Mouse (Mus musculus) cerebral cortex, adult 2 months (tissue): ENCODE measurements around the gene Evi2.

Source experiments
- WGBS: fragments of 180-500 bp; shearing (Covaris S2); methylation state at CpG from one replicate; pipeline ENCODE4 v1.1.7; 2018; 5-methylcytosine and 5-hydroxymethylcytosine counted together

Gene Evi2

DNA sequence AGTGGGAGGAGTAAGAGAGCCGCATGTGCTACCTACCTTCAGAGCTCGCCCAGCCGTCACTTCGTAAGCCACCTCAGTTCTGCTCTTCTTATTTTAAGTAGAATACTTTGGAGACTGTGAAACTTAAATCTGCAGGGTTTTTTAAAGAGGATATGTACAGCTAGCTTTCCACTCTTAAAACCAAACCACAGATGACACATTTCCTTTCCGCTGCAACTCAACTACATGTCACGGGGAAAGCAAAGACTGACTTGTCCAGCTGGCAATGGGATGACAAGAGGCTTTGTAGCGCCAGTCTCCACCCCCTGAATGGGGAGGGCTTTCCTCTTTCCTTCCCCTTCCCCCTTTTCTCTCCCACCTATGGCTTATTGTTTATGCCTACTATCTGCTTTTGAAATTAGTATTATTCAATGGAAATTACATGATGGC, at the start of gene Evi2, which contains the start of gene Evi2a:
Gene Evi2, minus strand, starts transcription at position 257 of the 429 bp plus-strand sequence.
Gene Evi2a, minus strand, starts transcription at position 277 of the 429 bp plus-strand sequence.
- WGBS = 39% methylated on average over 7 of the region's 7 CpGs

DNA sequence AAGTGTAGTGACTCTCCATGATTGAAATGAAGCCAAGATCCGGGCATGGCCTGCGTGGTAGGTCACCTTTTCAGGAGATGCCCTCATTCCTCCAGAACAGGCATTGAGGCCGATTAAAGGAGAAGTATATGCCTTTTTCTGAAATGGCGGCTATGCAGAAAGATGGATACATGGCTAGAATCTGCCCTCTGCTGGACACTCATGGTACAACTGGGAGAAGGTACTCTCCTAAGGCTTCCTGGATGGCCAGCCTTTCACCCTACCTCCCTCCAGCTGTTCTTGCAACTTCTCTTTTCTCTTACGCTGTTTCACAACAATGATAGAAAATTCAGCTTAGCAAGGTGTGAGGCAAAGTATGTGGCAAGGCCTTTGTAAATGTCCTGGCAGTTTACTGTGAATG, 47.4 kb upstream of the Evi2 start:
- 32% methylated on average over 5 of the region's 5 CpGs for WGBS

DNA sequence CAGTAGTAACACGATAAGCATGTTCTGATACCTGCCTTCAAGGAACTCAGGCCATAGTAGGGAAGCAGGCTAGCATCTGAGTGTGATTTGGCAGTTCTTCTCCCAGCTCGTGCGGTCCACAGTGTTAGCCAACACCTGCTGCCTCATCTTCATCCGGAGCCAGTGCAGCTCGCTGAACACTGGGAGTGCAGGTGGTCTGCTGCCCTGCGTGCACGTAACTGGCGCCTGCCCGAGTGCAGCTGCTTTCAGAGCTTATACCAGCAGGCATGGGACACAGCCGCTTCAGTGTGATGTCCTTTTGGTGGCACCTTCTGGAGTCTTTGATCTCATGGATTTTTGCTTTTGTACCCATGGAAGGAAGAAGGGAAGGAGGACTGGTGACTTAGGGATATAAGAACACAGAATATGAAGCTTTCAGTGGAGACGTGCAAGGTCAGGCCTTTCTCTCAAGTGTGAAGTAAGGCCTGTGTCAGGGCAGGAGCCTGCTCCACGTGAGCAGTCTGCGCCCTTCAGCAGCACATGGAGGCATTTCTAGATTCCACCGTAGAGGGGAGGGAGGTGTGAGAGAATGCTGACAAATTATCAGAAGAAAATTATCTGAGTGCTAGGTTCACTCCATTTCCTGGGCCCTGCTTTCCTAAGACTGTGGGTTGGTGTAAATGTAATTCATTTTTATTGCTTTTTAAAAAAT, 45.1 kb upstream of the Evi2 start:
- WGBS = 73% methylated on average over 14 of the region's 14 CpGs

DNA sequence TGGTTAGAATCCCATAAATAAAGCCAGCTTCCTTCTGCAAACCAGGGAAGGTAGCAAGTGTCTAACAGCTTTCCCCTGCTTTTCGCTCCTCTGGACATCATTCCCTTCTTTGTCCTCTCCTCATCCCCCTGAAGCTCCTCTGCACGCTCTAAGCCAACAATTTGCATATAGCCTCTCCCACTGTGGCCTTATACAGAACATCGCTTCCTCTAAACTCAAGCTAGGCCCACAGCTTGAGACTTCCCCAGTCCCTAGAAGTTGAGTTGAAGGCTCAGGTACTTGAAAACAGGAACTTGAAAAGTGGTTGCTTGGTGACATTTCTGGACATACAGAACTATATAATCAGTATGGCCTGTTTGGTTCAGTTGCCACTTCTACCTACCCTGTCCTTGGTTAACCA, 43.4 kb upstream of the Evi2 start:
- WGBS = 74% methylated on average over 3 of the region's 3 CpGs

DNA sequence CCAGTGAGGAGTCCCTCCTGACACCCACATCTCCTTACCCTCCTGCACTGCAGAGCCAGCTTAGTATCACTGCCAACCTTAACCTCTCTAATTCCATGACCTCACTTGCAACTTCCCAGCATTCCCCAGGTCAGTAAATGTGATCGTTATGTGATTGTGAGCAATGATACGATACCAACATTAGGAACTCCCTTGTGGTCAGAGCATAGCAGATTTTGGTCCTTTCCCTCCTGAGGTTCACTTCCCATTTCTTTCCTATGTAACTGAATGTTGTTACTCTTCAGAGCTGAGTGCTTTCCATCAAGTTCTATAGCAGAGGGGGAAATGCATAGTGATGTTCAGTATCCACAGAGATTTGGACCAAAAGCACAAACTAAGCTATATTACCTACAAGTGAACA, 39.9 kb upstream of the Evi2 start:
- 86% methylated on average over 2 of the region's 2 CpGs for WGBS

DNA sequence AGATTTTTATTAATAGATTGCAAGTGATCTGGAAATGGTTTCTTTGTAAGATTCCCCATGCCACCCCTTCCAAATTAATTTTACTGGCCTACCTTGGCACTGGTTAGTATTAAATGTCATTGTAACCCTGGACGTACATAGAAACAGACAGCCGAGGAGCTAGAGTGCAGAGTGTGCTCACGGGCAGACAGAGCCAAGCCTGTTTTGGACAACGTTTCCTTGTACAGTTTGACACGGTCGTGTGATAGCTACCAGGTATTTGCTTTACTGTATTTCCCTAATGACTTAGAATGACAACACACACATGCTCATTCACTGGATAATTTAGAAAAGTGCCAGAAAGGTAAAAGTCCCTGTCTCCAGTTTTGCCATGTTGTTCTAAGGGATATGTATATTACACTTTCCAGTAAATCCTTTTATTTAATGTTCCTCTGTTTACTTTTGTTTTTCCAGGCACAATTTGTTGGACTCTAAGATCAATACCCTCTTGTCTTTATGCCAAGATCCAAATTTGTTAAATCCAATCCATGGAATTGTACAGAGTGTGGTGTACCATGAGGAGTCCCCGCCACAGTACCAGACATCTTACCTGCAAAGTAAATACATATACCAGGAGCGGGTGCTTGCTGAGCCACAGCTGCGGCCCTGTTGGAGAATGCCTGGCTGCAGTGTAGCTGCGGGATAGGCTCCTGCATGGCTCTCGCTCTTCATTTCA, 38.0 kb upstream of the Evi2 start:
- 90% methylated on average over 11 of the region's 11 CpGs for WGBS

DNA sequence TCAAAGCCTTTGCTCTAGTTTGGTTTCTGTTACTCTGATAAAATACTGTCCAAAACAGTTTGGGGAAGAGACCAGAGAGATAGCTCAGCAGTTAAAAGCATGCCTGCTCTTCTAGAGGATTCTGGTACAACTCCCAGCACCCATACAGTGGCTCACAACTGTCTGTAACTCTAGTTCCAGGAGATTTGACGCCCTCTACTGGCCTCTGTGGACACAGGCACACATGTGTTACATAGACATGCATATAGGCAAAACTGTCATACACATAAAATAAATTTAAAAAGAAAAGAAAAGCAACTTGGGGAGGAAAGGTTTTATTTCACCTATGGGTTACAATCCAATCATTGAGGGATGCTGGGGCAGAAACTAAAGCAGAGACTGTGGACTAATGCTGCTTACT, 36.6 kb upstream of the Evi2 start:
- 65% methylated on average over 1 of the region's 1 CpGs for WGBS

DNA sequence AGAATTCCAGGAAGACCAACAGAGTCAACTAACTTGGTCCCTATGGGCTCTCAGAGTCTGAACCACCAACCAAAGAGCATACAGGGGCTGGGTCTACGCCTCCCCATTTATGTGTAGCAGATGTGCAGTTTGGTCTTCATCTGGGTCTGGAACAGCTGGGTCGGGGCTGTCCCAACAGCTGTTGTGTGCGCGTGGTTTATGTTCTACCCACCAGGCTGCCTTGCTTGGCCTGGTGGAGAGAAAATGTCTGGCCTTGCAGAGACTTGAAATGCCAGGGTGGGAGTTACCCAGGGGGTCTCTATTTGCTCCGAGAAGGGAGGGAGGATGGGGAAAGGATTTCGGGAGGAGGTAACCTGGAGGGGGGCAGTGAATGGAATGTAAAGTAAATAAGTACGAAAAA, 33.1 kb upstream of the Evi2 start:
- WGBS = 92% methylated on average over 7 of the region's 7 CpGs

DNA sequence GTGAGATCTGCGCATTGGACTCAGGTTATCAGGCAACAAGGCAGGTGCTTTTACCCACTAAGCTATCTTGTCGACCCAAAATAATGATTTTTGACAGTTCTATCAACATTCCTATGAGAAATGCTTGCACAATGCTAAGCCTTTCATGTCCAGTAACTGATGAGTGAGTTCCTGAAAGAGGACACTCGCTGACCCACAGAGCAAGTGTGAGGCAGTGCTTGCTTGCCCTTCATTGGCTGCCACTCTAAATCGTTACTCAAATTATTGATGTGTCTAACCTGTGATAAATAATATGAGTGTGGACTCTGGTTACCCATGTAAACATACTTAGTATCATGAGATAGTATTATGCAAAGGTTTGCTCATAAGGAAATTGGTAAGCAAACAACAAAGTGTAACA, 30.1 kb upstream of the Evi2 start:
- WGBS = 92% methylated on average over 4 of the region's 4 CpGs

DNA sequence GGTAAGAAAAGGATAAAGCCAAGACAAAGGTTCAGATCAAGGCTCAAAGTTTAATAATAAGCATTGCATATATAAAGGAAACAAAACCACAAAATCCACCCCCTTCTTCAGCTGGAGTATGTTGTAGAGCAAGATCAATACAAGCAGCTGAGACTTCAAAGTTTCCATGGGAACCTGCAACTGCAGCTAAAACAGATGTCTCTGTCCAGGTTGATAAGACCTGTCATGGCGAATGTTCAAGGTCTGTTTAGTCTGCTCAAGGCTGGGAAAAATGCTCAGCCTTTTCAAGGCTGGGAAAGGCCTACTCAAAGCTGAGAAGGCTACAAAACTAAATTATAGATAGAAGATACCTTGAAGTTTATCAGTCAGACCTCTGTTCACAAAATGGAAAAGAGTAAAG, 22.2 kb upstream of the Evi2 start:
- 86% methylated on average over 1 of the region's 1 CpGs for WGBS

DNA sequence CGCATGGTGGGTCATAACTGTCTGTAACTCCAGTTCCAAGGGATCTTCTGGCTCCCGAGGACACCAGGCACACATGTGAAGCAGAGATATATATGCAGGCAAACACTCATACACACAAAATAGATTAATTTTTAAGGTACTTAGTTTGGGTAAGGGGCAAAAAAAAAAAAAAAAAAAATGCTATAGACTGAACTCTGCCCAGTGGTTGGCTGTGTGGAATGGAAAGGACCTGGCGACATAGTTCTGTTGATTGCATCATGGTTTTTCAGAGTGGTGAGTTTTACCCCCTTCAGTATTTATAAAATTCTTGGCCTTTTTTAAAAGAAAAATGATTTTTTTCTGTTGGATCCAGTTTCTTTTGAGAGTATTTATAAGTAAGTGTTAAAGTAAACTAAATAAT, 5.9 kb upstream of the Evi2 start:
- over 99% methylated on average over 3 of the region's 3 CpGs for WGBS

DNA sequence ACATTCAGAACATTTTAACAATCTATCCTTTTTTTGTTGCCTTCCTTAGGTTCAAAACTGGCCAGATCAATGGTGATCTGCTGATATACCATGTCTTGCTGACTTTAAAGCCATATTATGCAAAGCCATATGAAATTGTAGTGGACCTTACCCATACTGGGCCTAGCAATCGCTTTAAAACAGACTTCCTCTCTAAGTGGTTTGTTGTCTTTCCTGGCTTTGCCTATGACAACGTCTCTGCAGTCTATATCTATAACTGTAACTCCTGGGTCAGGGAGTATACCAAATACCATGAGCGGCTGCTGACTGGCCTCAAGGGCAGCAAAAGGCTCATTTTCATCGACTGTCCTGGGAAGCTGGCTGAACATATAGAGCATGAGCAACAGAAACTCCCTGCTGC, 5.2 kb upstream of the Evi2 start:
- WGBS = 87% methylated on average over 4 of the region's 4 CpGs

DNA sequence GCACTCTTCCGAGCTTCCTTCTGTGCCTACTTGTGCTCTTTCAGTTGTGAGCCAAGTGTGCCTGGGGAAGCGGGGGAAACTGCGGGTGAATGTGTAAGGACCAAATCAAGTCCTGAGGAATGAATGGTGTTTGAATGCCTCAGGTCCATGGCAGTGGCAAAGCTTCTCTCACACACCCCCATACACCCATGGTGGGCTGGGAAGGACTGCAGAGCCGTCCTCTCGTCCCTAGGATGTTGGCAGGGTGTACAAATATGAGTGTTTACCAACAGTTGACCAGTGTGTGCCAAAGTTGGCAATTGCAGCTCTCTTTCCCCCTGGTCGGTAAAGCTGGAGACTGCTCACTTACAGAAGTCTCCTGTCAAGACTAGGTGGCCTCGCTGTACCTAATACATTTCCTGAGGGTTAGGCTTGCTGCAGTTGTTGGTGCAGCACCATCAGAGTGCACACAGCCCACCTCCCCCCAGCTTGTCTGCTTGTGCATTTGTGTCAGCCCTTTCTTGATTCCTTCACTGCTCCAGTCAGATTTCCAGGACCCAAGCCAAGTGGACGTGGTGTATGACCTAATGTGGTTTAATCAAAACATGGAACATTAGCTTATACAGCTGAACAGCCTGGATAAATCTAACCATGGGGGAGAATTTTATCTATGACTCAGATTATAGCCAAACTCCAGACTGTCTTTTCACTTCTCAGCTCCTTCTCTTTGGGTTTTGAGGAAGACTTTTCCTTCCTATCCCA, 3.7 kb upstream of the Evi2 start:
- 49% methylated on average over 8 of the region's 8 CpGs for WGBS

DNA sequence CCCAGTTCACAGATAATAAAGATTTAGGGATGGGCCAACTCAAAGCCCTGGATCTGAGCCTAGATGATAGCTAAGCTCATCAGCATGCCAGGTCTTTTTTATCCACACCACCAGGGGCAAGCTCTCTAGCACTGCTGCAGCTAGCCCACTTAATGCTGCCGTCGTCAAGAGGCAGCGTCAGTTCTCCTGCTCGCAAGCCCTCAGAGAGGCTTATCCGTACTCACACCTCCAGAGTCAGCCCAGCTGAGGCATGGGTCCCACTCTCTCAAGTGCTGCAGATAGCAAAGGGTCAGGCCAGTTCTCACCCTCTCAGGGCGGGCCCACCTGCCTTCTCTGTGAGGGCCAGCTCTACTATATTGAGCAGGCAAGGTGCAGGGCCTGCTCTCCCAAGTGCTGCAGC, 2.9 kb upstream of the Evi2 start:
- 83% methylated on average over 6 of the region's 6 CpGs for WGBS

DNA sequence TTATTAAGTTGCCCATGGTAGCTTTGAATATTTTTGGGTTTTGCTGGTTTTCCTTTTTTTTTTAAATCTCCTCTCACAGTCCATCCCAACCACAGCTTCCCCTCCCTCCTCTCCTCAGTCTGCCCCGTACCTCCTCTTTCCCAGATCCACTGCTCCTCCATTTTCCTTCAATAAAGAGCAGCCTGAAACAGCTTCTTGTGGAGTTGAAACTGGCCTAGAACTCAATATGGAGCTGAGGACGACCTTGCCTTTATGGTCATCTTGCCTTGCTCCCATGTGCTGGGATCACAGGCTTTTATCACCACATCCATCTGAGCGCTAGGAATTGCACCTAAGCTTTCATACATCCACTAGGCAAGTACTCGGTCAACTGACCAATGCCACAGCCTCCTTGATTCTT, 1.1 kb upstream of the Evi2 start:
- 93% methylated on average over 4 of the region's 4 CpGs for WGBS

DNA sequence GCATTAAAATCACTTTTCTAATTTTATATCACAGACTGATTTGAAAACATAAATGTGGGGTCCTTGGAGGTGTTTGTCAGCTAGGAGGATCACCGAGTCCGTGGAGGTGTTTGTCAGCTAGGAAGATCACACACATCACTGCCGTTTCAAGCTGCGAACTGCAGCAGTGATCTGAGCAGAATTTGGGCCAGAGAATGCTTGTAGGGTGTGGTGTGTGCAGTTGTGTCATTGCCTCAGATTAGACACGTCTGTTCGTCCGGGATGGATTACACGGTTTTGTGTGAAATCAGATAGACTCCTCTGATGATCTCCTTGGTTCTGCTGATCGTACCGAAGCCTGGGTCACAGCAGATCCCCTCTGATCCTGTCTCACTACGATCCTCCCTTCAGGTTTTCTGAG, 385 bp upstream of the Evi2 start:
- WGBS = 63% methylated on average over 11 of the region's 11 CpGs

DNA sequence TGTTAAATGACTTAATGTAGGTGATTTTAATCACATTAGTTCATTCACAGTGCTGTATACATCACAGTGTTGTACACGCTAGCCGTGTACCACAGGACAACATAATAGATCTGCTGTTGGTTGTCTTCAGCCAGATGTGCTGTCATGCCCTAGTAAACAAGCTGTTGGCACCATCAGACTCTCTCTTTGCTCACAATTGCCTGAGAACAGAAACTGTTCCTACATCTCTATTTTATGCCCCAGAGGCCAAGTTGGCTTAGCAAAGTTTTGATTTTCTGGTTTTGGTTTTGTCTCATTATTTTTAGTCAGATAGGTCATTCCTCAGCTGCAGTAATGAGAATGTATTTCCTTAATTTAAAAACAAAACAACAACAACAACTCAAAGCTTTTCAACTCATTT, 653 bp downstream of the Evi2 start:
- WGBS = 77% methylated on average over 2 of the region's 2 CpGs

DNA sequence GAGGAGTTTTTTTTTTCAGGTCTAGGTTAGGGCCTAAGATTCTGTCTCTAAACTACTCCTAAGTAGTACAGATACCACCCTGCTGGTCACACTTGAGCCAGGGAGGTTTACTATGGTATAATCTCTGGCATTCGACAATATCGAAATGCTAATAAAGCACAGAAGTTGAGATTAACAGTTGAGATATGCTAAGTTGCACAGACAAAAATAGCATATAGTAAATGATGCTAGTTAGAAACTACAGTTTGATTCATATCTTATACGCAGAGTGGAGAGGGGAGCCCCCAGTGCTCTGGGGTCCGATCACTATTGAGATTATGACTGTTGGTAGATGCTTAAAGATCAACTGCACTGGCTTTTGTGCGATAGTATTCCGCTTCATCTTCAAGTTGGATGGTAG, 1.2 kb downstream of the Evi2 start:
- WGBS = 83% methylated on average over 6 of the region's 6 CpGs

DNA sequence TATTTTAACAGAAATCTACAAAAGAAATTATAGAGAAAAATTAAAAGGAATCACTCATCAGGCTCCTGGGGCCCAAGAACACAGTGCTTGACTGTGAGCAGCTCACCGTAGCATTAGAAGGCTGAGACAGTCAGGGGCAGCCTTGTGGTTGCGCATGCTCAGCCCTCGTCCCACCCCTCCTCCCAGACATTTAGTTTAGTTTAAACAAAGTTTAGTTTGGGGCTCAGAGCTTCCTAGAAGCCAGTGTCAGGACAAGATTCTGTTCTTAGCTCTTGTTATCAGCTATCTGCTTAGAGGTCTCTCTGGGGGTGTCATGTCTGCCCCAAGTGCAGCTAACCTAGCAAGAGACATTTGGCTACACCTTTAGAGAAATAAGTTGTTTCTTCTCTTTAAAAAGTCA, 1.8 kb downstream of the Evi2 start:
- 80% methylated on average over 3 of the region's 3 CpGs for WGBS

DNA sequence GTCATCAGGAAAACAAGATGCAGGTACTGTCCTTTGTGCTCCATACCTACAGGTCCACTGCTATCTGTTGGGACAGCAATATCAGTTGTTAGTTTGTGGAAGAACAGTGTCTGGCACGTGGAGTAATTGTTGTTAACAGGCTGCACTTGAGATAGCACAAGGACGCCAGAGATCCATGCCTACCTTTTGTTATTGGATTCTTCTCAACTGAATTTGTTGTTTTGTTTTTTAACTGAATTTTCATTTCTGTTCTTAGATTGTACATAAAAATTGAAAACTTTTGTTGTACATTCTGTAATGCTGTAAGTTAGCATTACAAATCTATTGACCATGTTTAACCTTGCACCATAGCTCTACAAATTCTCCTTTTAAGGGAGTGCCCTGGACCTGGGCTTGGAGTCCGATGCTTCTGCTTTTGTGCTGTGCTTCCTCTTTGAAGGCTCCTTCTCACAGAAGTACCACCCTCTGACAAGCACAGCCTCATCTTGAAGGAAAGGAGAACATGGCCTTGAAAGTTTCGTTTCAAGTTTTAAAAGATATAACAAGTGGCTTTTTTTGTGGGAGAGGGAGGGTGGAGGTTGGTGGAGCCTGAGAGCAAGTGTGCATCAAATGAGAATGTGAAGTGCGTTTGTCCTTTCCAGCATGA, 2.5 kb downstream of the Evi2 start:
- WGBS = 68% methylated on average over 5 of the region's 5 CpGs

DNA sequence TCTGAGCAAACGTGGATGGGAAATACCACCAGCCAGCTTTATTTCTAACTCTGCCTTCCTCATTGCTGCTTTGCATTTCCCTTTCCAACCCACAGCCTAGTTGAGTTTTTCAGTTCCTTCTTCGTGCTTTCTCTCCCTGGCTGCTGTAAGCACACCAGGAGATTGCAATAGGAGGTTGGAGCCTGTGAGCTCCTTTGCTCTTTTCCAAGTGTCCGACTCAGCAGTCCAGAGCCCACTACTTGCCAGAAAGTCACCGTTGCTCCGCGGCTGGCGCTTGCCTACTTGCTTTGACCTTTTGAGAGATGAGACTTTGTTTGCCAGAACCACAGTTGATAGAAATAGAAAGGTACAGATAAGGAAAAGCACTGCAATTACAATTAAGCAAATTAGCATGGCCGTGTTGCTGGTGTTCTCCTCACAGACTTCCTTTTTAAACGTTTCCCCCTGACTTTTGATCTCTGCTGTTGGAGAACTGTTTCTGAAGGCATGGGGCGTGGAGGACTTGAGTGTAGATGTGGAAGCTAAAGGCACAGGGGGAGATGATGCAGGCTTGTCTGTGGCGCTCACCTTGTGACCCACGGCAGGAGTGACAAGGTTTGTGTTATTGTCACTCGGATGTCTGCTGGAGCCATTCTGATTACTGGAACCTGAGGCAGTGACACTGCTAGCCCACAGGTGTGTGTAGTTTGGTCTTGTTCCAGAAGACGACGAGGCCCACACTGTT, 3.2 kb downstream of the Evi2 start:
- 43% methylated on average over 15 of the region's 15 CpGs for WGBS

DNA sequence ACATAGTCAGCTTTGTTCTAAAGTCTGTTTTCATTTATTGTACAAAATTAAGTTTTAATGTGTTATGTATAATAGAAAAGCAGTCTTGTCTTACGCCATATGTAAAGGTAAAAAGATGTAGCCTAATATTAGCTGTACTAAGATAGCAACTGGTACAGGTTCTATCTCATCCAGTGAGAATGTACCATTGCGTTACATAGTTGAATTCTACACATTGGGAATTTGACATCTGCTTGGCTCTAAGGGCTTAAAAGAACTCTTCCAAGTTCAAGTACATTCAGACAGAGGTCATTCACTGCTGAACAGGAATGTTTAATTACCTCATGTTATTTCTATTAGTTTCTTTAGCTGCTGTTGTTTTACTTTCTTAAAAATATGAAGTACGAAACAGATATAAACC, 3.8 kb downstream of the Evi2 start:
- WGBS = 55% methylated on average over 3 of the region's 3 CpGs
